Mouse (Mus musculus): Measurements from ENCODE around the gene Cotl1.

Gene Cotl1

GRCm38 (mm10) chr8:119786871-119787270 lies 53.5 kb downstream of the Cotl1 start:
- DNase-seq (ENCODE audit: low read depth, low spot score): no peak

GRCm38 (mm10) chr8:119785764-119786405 lies 54.5 kb downstream of the Cotl1 start:
- no peak for DNase-seq (ENCODE audit: low read depth, low spot score)

GRCm38 (mm10) chr8:119784676-119785075 lies 55.7 kb downstream of the Cotl1 start:
- no peak for DNase-seq (ENCODE audit: low read depth, low spot score)

- DNase-seq (ENCODE audit: low read depth, low spot score): no peak
Measured at GRCm38 (mm10) chr8:119784141-119784574, 56.2 kb downstream of the Cotl1 start.

GRCm38 (mm10) chr8:119783579-119783978 lies 56.8 kb downstream of the Cotl1 start:
- DNase-seq (ENCODE audit: low read depth, low spot score): no peak

GRCm38 (mm10) chr8:119782715-119783114 lies 57.6 kb downstream of the Cotl1 start:
- DNase-seq (ENCODE audit: low read depth, low spot score): no peak

GRCm38 (mm10) chr8:119781086-119781840 lies 59.1 kb downstream of the Cotl1 start:
- no peak for DNase-seq (ENCODE audit: low read depth, low spot score)

- DNase-seq (ENCODE audit: low read depth, low spot score): no peak
Measured at GRCm38 (mm10) chr8:119780402-119781049, 59.8 kb downstream of the Cotl1 start.

GRCm38 (mm10) chr8:119779013-119779737 lies 61.2 kb downstream of the Cotl1 start:
- peak; percentile 70 for DNase-seq (ENCODE audit: low read depth, low spot score)

- DNase-seq (ENCODE audit: low read depth, low spot score): peak; percentile 94
Measured at GRCm38 (mm10) chr8:119778263-119778662, 62.1 kb downstream of the Cotl1 start, which contains the start of gene Tldc1. Gene Tldc1 (minus strand): TSS chr8:119778416.

- no peak for DNase-seq (ENCODE audit: low read depth, low spot score)
Measured at GRCm38 (mm10) chr8:119777765-119778164, 62.6 kb downstream of the Cotl1 start.

- no peak for DNase-seq (ENCODE audit: low read depth, low spot score)
Measured at GRCm38 (mm10) chr8:119776668-119777245, 63.6 kb downstream of the Cotl1 start.

- no peak for DNase-seq (ENCODE audit: low read depth, low spot score)
Measured at GRCm38 (mm10) chr8:119765761-119766444, 74.4 kb downstream of the Cotl1 start.

- no peak for DNase-seq (ENCODE audit: low read depth, low spot score)
Measured at GRCm38 (mm10) chr8:119765311-119765710, 75.0 kb downstream of the Cotl1 start.

GRCm38 (mm10) chr8:119762226-119763220 lies 77.8 kb downstream of the Cotl1 start:
- DNase-seq (ENCODE audit: low read depth, low spot score): no peak

GRCm38 (mm10) chr8:119761692-119762091 lies 78.7 kb downstream of the Cotl1 start:
- DNase-seq (ENCODE audit: low read depth, low spot score): no peak
